Mouse (Mus musculus) heart, adult 2 months (tissue): Measurements from ENCODE around the gene Mkln1. TPM values are rescaled to one million over a fixed set of nuclear protein-coding genes. Genes with fewer than 3 reads are reported as not detected.

Source experiments
- DNase-seq, 2 experiments: peaks; one replicate each; pipeline ENCODE4 v3.0.0; 2021
- H3K27ac ChIP-seq: fragments of 200-600 bp; 2 replicates; pipeline ENCODE4 v1.8.1; 2022
- H3K27me3 ChIP-seq: fragments of 200-500 bp; 2 replicates; pipeline ENCODE4 v1.6.1; 2012; ENCODE audit warnings: mild to moderate bottlenecking, low read length, inconsistent platforms, mixed read lengths; ENCODE audit not compliant: control insufficient read depth, insufficient read depth
- H3K36me3 ChIP-seq: fragments of 200-500 bp; 2 replicates; pipeline ENCODE4 v1.6.1; 2012; ENCODE audit warnings: low read length, inconsistent platforms; ENCODE audit not compliant: control insufficient read depth, insufficient read depth
- H3K4me1 ChIP-seq: fragments of 200-500 bp; 2 replicates; pipeline ENCODE4 v1.6.1; 2011; ENCODE audit warnings: low read length; ENCODE audit not compliant: control insufficient read depth, insufficient read depth
- H3K4me3 ChIP-seq: fragments of 200-600 bp; 2 replicates; pipeline ENCODE4 v1.8.1; 2022
- H3K79me2 ChIP-seq: fragments of 200-500 bp; replicated peaks from 2 replicates; pipeline ENCODE4 v1.6.1; 2012; ENCODE audit warnings: mild to moderate bottlenecking, inconsistent platforms, low read length, moderate library complexity, mixed read lengths; ENCODE audit not compliant: control insufficient read depth, insufficient read depth
- H3K9ac ChIP-seq: fragments of 200-500 bp; 2 replicates; pipeline ENCODE4 v1.6.1; 2012; ENCODE audit warnings: low read depth, mild to moderate bottlenecking, control low read depth, inconsistent platforms, low read length, mixed read lengths
- CTCF ChIP-seq: fragments of 200-600 bp; IDR thresholded peaks from 2 replicates; pipeline ENCODE4 v1.8.1; 2022; ENCODE audit warnings: antibody characterized with exemption, mild to moderate bottlenecking, moderate library complexity
- EP300 ChIP-seq: fragments of 200-500 bp; IDR thresholded peaks from 2 replicates; pipeline ENCODE4 v1.6.1; 2011; ENCODE audit warnings: low read depth, low read length, control low read depth; ENCODE audit not compliant: insufficient read depth
- POLR2A ChIP-seq: fragments of 200-500 bp; IDR thresholded peaks from 2 replicates; pipeline ENCODE4 v1.6.1; 2011; ENCODE audit warnings: mild to moderate bottlenecking, low read depth, low read length, control low read depth; ENCODE audit not compliant: insufficient read depth
- WGBS: fragments of 180-500 bp; shearing (Covaris S2); methylation state at CpG from one replicate; pipeline ENCODE4 v1.1.7; 2018; 5-methylcytosine and 5-hydroxymethylcytosine counted together
- intact Hi-C: fragments of 180-260 bp; cut with DNase I; formaldehyde crosslinking; loops from one replicate; pipeline ENCODE4 v1.15.1; 2025
- polyA plus RNA-seq: library from polyadenylated mRNA; depleted of rRNA; stranded (reverse); fragments of >200 nt; gene quantifications from 2 replicates; pipeline ENCODE4 v1.2.3, GENCODE M21; 2012
- total RNA-seq, 2 experiments: library from RNA; stranded (reverse); gene quantifications; 2 replicates each; pipeline ENCODE4 v1.2.3; 2021

Gene Mkln1
- total and polyA plus RNA-seq, 3 experiments: 52.5 to 157 (median 148) TPM

- no peak for TF ChIP-seq POLR2A
- no peak for TF ChIP-seq CTCF
- no peak for TF ChIP-seq EP300
- Histone ChIP-seq H3K27me3 (no peaks in the 10 kb centered on the region), H3K4me1 (peaks cover 12% of the 10 kb centered on the region), H3K4me3 (no peak overlapping the region), H3K36me3 (peaks cover 17% of the 10 kb centered on the region; the same call in 1 of the 2 replicates), H3K9ac (no peak overlapping the region), H3K79me2 (no peaks in the 10 kb centered on the region), H3K27ac (no peak overlapping the region)
- no peak for DNase-seq
- WGBS: 52% methylated on average over 5 of the region's 5 CpGs
- intact Hi-C loops: no loop called here
Measured at GRCm38 (mm10) chr6:31523039-31523438, 124.5 kb downstream of the Mkln1 start.

GRCm38 (mm10) chr6:31523657-31524056 is 125.1 kb downstream of the Mkln1 start:
- no peak overlapping the region for H3K27ac ChIP-seq
- H3K79me2 ChIP-seq: no peaks in the 10 kb centered on the region
- intact Hi-C loops: no loop called here
- TF ChIP-seq POLR2A (no peak), CTCF (no peak)
- WGBS: 91% methylated on average over 4 of the region's 4 CpGs
- no peak overlapping the region for H3K4me3 ChIP-seq
- no peak overlapping the region for H3K9ac ChIP-seq
- H3K27me3 ChIP-seq: no peaks in the 10 kb centered on the region
- no peak for DNase-seq
- H3K4me1 ChIP-seq: peaks cover 10% of the 10 kb centered on the region
- H3K36me3 ChIP-seq: peaks cover 14% of the 10 kb centered on the region; the same call in 1 of the 2 replicates

- TF ChIP-seq POLR2A: no peak
- no peak for TF ChIP-seq CTCF
- TF ChIP-seq EP300: no peak
- H3K4me3 ChIP-seq: no peak overlapping the region
- H3K4me1 ChIP-seq: peaks cover 6% of the 10 kb centered on the region
- WGBS: 84% methylated on average over 13 of the region's 13 CpGs
- H3K27ac ChIP-seq: no peak overlapping the region
- intact Hi-C loops: no loop called here
- peak in 1 of 2 experiments; percentile 21 for DNase-seq
- H3K79me2 ChIP-seq: no peaks in the 10 kb centered on the region
- no peaks in the 10 kb centered on the region for H3K27me3 ChIP-seq
- peaks cover 11% of the 10 kb centered on the region; the same call in 1 of the 2 replicates for H3K36me3 ChIP-seq
- no peak overlapping the region for H3K9ac ChIP-seq
Measured at GRCm38 (mm10) chr6:31524121-31524520, 125.6 kb downstream of the Mkln1 start.

GRCm38 (mm10) chr6:31524647-31525046 is 126.1 kb downstream of the Mkln1 start:
- DNase-seq: peak in 1 of 2 experiments; percentile 17
- WGBS: 71% methylated on average over 8 of the region's 8 CpGs
- TF ChIP-seq EP300: no peak
- TF ChIP-seq POLR2A: no peak
- TF ChIP-seq CTCF: no peak
- no peak overlapping the region for H3K27ac ChIP-seq
- intact Hi-C loops: loop anchor here (1.0 to 5.0 kb wide), 2 partner anchors 38 to 115 kb away; partner anchors contain the start of gene Podxl
- no peaks in the 10 kb centered on the region for H3K79me2 ChIP-seq
- H3K27me3 ChIP-seq: no peaks in the 10 kb centered on the region
- peaks cover 7% of the 10 kb centered on the region; the same call in 1 of the 2 replicates for H3K36me3 ChIP-seq
- H3K9ac ChIP-seq: no peak overlapping the region
- no peak overlapping the region for H3K4me3 ChIP-seq
- H3K4me1 ChIP-seq: peaks cover 5% of the 10 kb centered on the region

- no peaks in the 10 kb centered on the region for H3K27me3 ChIP-seq
- WGBS: 57% methylated on average over 6 of the region's 6 CpGs
- H3K9ac ChIP-seq: no peak overlapping the region
- peaks cover 11% of the 10 kb centered on the region; the same call in 1 of the 2 replicates for H3K36me3 ChIP-seq
- peaks cover 6% of the 10 kb centered on the region for H3K4me1 ChIP-seq
- no peaks in the 10 kb centered on the region for H3K79me2 ChIP-seq
- TF ChIP-seq POLR2A (no peak), EP300 (peak; percentile 69; the same call in 1 of the 2 replicates), CTCF (peak; percentile 92)
- DNase-seq: peak in 1 of 2 experiments; percentile 67
- intact Hi-C loops: loop anchor here (1.0 to 5.0 kb wide), 2 partner anchors 37 to 114 kb away; partner anchors contain the start of gene Podxl
- H3K4me3 ChIP-seq: no peak overlapping the region
- no peak overlapping the region; the same call in 1 of the 2 replicates for H3K27ac ChIP-seq
Measured at GRCm38 (mm10) chr6:31525231-31525900, 126.8 kb downstream of the Mkln1 start.

GRCm38 (mm10) chr6:31526929-31527328 is 128.4 kb downstream of the Mkln1 start:
- 52% methylated on average over 5 of the region's 5 CpGs for WGBS
- DNase-seq: no peak
- H3K9ac ChIP-seq: no peak overlapping the region
- peaks cover 11% of the 10 kb centered on the region; the same call in 1 of the 2 replicates for H3K36me3 ChIP-seq
- H3K79me2 ChIP-seq: no peaks in the 10 kb centered on the region
- H3K27ac ChIP-seq: no peak overlapping the region
- no peak for TF ChIP-seq EP300
- no peak for TF ChIP-seq POLR2A
- TF ChIP-seq CTCF: no peak
- intact Hi-C loops: loop anchor here (5.0 kb wide), 1 partner anchor 35 kb away; the partner anchor contains the start of gene Podxl
- peaks cover 11% of the 10 kb centered on the region for H3K4me1 ChIP-seq
- H3K27me3 ChIP-seq: no peaks in the 10 kb centered on the region
- H3K4me3 ChIP-seq: no peak overlapping the region
